Mouse (Mus musculus) c-Kit-positive CD71-negative TER-119-negative erythroid progenitor cells, embryonic 14.5 days (primary cell): Measurements from ENCODE around the gene Galnt5.

Experiments used
- DNase-seq: peaks from one replicate; pipeline ENCODE4 v3.0.0-alpha.2; 2013; ENCODE audit warnings: low read depth

Galnt5 gene

DNA sequence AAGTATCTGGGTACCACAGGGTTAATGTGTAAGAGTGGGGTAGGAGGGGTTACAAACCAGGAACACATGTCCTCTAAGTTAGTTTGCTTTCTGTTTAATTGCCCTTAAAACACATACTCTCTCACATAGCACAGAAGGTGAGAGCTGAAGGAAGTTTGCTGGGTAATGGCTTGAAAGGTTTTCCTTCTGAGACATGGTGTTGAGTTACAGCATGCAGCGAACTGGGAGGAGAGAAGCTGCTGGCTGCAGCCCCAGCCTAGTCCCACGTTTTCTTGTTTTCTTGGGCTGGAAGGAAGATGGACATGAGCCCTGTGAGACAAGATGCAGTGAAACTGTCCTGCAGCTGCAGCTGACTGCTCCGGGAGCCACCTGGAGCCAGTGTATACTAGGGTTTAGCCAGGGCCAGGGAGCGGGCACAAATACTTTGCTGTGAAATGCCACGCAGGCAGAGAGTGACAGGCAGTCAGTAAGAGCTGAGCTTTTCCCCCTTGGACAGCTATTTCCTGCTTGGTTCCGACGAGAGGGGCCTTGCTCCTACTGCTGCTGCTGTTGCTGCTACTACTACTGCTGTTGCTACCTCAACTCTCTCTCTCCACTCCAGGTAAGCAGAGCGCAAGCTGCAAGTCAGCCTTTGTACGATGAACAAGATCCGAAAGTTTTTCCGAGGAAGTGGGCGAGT lies at the start of gene Galnt5:
Gene Galnt5, plus strand, starts transcription at position 133 of the 679 bp plus-strand sequence.
- no peak for DNase-seq

DNA sequence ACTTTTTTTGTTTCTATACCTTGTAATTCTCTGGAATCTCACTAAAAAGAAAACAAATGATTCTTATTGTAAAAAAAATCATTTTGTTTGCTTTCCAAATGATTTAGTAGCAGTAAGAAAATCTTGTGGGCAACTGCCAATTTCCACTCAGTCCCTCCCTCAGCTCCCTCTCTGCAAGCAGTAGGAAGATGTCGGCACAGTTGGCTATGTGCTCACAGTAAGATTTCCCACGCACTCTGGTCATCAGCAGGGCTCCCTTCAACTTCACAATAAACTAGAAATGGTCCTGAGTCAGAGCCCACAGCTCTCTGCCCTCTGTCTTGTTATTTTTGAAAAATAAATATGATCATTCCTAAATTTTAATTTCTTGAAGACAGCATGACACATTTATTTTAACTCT lies 46.1 kb upstream of the Galnt5 start:
- no peak for DNase-seq

DNA sequence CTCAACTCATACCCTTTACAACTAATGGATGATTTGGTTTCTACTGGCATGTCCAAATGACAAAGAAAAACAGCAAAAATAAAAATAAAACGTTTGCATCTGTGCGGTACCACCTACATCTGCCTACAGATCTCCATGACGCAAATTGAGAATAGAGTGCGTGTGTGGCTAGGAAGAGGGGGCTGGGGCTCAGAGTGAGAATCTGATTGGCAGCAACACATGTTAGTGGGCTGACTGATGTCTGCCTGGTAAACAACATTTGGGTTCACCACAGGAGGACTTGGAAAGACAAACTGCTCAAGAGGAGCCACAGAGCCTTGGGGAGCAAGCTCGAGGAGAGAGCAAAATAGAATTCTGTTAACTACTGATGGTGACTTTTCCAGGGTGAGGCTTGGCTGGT lies 36.9 kb upstream of the Galnt5 start:
- DNase-seq: no peak

DNA sequence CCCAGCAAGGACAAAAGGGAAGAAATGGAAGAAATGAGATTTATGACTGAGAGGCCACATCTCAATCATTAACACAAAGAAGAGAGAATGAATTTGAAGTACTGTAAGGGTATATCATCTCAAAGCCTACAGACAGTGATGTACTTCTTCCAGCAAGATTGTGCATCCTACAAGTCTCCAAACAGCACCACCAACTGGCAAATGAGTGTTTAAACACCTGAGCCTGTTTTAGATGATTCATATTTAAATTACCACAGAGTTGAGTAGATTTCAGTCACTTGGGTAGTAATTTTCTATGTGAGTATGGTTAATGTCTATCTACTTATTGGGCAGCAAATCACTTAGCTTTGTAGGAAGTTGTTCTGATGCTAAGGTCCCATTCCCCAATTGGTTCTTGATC lies 15.4 kb upstream of the Galnt5 start:
- DNase-seq: no peak

DNA sequence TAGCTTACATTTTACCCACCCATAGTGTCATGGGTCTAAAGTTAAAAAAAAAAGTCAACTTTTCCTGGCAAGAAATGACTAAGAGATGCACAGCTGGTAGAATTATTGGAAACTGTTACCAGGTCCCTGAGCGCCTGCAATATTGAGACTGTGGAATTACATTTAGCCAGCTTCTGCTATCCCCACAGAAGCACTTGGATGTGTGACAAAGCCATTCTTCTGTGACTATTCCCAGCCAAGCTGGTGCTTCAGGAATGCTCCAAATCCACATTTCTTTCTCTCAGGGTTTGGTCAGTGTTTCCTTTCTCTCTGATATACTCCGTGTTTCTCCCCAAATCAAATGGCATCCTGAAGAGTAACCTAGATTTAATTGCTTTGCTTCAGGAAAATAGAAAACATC lies 6.6 kb upstream of the Galnt5 start:
- no peak for DNase-seq

DNA sequence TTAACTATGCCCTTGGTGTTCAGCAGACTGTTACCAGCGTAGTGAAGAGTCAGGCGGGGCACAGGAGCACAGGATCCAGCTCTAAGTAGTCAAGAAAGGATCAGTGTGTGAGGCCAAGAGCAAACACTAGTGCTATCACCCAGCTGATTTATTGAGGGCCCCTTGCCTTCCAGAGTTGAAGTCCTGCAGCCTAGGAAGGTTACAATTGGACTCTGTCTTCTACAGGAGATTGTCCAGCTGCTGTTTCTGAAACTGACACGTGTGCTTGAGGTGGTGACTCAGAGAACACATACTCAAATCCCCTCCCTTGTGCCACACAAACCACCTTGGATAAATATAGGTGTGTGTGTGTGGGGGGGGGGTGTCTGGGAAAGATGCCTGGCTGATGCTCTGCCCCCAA lies 3.8 kb downstream of the Galnt5 start:
- no peak for DNase-seq

DNA sequence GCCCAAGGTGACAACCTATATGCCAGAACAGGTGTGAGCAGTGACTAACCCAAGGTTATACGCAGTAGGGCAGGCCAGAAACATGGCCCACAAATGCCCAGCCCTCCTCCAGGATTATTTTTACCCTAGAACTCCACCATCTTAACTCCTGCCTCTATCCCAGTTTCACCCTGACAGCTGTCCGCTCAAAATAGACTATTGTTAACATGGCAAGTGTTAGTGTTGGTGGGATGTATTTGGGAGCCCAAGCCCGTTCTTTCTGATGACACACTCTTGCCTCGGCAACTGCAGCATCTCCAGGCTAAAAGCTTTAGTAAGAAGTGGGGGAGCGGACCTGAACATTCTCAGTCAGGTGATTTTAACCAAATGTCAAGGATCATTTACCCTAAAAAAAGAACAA lies 9.4 kb downstream of the Galnt5 start:
- no peak for DNase-seq

DNA sequence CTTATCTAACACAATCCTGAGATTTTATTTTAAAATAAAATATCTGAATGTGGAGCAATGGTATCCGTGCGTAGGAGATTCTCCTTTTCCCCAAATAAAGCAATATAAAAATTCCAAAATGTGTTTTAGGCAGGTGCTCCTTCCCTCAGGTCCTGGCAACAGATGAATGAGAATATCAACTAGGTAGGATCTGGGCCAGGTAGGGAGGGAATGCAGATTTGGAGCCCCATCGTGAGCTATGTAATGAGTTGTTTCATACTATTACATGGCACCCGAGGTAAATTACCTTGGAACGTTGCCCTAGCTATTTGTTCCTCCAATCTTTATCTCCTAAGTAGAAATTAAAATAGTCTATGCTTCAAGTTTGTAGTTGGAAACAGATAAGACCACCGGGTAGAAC lies 25.9 kb downstream of the Galnt5 start:
- no peak for DNase-seq

DNA sequence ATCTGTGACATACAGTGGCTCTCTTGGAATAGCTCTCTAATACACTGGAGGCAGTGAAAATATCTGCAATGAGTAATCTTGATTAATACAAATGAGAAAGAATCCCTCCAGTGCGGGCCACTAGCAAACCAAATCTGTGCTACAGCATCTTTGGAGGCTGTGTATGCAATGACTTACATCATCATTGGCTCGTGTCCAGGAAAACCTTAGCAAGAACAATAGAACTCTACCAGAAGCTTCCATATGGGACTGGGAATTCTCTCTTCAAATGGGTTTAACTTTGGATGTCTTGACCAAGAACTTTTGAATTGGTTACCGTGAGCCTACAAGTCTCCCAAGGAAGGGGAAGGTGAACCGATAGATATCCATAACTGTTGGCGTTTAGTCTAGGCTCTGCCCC lies 29.1 kb downstream of the Galnt5 start:
- no peak for DNase-seq

DNA sequence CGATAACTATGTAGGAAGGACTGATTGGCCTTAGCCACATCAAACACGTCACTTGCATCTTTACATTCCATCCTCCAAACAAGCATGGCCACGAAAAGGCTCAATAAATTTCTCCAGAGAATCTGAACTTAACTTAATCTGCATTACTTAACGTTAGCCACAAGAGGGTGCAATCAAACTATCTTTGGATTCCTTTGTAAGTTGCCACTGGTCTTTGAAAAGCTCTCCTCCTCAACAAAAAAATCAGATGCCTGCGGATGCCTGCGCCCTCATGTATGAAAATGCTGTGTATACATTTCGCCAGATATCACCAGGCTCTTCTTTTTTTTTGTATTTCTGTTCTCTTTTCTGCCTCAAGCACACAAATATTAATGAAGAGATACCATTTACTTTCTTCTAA lies 31.7 kb downstream of the Galnt5 start:
- DNase-seq: peak; percentile 49

DNA sequence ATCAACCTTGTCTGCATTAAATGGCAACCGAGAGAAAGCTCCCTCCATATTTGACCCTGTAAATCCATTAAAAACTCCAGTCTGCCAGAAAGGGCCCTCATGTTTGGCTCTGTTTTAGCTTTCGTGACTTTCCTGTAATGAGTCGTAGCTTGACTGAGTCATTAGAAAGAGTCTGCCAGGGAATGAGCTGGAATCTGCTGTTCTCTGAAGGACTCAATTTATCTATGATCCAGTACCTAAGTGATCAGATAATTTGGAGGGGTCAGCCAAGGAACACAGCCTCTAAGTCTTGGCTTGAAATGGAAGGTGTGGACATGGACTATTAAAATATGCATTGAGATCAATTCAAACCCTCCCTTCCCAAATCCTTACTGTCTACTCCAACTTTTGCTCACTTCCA lies 33.7 kb downstream of the Galnt5 start:
- no peak for DNase-seq

DNA sequence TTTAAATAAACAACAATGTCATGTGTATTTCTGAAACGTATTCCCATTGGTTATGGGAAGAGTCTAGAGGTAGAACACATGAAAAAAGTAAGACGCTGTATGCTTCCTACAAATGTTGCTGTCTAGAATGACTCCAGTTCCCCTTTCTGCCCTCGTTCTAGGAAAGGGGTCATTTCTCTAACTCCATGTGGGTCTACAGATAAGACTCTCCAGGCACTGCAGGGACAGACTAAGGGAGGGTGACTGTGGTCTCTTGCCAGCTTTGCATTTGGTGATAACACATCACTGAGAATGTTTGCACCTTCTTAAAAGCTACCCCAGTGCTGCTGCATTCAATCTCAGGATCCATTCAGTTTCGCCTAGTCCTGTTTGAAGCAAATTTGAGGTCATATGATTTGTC lies 38.0 kb downstream of the Galnt5 start:
- DNase-seq: peak; percentile 25

DNA sequence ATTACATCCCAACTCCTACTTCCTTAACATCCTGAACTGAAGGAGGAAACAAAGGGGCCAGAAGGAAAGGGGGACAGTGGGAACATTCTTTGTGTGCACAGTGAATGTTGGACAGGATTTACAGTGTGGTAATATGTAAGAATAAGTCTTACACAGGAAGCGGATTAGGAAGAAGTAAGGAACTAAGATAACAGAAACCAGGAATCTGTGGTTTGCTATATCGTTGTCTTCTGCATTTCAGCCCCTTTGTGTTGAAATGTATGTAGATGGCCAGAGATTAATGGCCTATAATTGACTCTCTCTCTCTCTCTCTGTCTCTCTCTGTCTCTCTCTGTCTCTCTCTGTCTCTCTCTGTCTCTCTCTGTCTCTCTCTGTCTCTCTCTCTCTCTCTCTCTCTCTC lies 39.2 kb downstream of the Galnt5 start:
- DNase-seq: no peak

DNA sequence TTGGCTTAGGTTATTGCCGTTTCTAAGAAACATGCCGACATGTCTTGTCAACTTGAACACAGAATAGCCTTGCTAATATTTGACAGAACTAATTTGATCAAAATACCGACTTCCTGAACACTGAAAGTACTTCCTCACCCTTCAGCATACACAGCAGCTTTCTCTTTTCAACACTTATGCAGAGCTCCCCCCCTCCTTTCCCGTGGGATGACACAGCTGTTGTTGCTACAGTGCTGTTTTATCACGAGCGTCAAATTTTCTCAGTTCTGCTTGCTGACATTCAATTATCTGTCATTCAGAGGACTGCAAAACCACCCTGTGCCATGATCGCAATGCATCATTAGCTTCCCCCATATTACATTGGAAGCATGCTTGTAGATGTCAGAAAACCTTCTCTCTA lies 44.2 kb downstream of the Galnt5 start:
- no peak for DNase-seq

DNA sequence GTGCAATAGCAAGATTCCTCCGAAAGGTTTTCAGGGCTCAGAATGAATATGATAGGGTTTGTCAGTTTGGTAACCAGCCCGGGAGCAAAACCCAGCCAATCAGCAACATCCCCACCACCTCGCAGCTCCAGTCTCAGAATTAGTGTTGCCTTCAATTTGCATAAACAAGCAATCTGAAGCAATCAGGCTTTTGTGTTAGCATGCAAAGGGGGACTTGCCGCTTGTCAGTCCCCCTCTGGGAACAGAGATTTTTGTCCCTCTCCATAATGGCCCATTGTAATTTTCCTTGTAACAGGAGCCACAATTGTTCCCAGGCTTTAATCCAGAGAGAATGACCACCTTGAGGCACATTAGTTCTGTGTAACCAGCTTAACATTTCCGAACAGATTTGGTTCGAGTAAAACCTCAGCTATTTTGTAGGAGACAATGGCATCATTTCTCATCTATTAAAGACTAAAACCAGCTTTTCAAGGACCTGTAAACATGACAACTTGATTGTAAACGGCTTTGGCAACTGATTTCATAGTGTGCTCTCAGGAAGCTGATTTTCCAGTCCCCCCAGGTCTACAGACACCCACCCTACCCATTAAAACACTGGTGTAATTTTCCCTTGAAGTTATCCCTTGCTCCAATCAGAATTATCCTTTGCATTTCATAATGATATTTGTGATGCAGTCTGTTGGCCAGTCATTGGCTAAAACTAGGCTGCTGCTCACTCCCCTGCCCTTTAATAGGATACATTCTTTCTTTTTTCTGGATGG lies 55.3 kb downstream of the Galnt5 start, which contains the start of gene Ermn:
Gene Ermn, minus strand, starts transcription at position 44 of the 761 bp plus-strand sequence.
- no peak for DNase-seq

DNA sequence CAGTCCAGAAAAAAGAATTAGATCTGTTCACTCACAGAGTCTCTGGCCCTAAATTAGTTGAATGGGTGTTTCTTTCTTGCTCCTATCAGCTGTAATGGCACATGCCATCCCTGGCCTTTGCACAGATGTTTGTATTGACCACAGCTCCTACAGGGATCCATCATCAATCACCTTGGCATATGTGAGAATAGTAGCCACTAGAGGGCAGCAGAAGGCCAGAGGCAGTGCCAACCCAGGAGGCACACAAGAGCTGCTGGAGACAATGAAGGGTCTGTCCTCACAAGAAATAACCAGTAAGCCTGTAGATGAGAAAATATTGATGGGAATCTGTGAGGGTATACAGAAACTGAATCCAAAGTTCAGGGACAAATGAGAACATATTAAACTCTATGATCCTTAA lies 57.7 kb downstream of the Galnt5 start:
- DNase-seq: peak; percentile 46

DNA sequence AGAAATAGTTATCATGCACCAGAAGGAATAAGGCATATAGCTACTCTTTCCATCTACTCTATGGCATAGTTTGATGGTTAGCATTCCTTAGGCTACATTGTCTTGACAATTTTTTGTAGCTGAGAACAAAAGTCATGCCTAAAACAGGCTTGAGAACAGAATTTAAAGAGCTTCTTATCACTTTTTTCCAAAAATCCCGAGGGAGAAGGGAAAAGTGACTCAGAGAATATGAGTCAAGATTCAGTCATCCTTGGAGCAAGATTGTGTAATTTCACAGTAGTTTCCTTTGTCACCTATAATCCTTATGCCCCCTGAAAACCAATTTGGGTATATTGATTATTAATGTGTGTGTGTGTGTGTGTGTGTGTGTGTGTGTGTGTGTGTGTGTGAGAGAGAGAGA lies 82.2 kb downstream of the Galnt5 start:
- no peak for DNase-seq

DNA sequence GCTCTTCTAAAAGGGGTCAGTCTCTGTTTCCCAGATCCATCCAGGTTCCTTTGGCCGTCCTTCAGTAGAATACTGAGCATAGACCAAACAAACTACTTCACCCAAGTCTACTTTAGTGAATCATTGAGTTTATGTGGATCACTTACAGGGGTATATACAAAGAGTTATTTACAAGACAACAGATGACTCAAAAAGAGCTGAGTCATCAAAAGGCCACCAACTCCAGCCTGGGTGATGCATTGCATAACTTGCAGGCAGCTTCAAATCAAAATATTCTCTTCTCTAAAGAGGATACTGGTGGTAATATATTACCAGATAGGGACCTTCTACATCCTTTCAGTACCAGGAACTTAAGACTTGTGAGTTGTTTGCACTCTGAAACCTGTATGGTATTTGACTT lies 88.7 kb downstream of the Galnt5 start:
- DNase-seq: no peak

DNA sequence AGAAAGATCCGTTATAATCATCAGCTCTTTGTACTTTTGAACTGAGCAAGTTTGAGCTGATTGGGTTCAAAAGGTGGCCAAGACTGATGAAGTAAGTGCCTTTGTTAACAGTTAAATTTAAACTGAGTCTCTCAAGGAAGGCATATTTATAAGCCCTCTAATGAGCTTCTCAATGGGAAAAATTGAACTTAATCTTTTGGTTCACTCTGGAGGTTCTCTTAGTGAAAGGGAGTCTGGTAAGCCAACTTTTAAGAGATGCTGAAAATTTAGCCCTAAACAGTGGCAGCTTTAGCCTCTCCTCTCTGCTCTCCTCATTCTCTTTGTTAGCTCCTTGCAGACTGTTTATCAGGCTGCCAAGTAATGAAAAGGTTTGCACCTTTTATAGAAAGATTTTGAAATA lies 97.1 kb downstream of the Galnt5 start:
- no peak for DNase-seq
